Mouse (Mus musculus) thymus, adult 2 months (tissue): ENCODE measurements at regions not wholly inside any gene's neighbourhood (a gene's known extent, or its start where the extent isn't known, plus 50 kb on each side); places are given as distances from the start of the nearest gene placed in this dataset.

Source experiments
- CTCF ChIP-seq: fragments of 200-500 bp; IDR thresholded peaks from 2 replicates; pipeline ENCODE4 v1.5.1; 2012; ENCODE audit warnings: mild to moderate bottlenecking, control low read depth, low read length, moderate library complexity, borderline replicate concordance; ENCODE audit not compliant: control insufficient read depth, poor library complexity, insufficient read depth; ENCODE audit errors: extremely low read depth
- POLR2A ChIP-seq: fragments of 200-500 bp; IDR thresholded peaks from 2 replicates; pipeline ENCODE4 v1.6.1; 2012; ENCODE audit warnings: mild to moderate bottlenecking, low read length, control low read depth, moderate library complexity; ENCODE audit not compliant: control insufficient read depth, poor library complexity, insufficient read depth; ENCODE audit errors: extremely low read depth

DNA sequence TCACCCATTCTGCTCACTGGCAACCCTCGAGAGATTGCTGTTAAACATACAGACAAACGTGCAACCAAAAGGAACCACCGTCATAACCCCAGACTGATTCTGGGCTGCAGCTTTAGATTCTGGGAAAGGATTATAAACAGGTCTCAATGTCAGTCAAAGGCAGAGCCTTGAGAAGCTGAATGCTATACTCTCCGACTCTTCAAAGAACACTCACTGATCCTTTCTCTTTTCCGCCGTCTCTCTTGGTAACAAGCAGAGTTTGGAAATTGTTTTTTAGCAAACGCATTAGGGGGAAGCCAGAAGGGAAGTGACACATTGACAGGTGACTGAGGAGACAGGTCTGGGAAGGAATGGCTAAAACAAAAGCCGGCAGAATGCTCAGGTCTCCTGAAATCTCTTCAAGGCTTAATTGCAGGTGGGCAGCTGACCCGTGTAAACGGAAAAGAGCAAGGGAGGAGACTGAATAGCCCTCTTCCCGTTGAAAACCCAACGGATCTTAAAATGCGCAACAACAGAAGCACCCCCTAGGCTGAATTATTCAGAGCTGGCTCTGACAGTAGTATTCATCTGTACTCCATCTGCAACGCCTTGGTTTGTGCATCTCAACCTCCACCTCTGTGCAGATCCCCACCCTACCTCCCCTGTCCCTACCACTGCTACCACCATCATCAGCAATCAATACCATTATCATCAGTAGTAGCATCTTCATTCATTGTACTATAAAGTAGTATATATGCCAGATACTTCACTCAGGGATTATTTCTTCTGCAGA, 219.6 kb downstream of the Tmem38b start:
- TF ChIP-seq CTCF (no peak), POLR2A (no peak)
